Mouse (Mus musculus) neural tube, embryonic 11.5 days (tissue): ENCODE data around the gene Scnm1. TPM values are rescaled to one million over a fixed set of nuclear protein-coding genes. Genes with fewer than 3 reads are reported as not detected.
A peak's percentile ranks its signal among the peaks of the same experiment; 100 is the strongest.

Source experiments
- ATAC-seq: fragments of 200-750 bp; cut with Nextera tagmentation; 2 replicates; pipeline ENCODE4 v1.8.0; 2017; ENCODE audit warnings: moderate number of reproducible peaks, mild to moderate bottlenecking, moderate TSS enrichment, moderate library complexity; ENCODE audit not compliant: insufficient read depth, low FRiP score, low TSS enrichment
- DNase-seq: peaks from one replicate; pipeline ENCODE4 v3.0.0-alpha.2; 2015; ENCODE audit warnings: low spot score
- H3K27ac ChIP-seq: fragments of 300-500 bp; sonication (generic); 2 replicates; pipeline ENCODE4 v1.5.1; 2014; ENCODE audit warnings: low read depth, mild to moderate bottlenecking, low read length
- H3K27me3 ChIP-seq: fragments of 300-500 bp; sonication (generic); 2 replicates; pipeline ENCODE4 v1.6.1; 2014; ENCODE audit warnings: mild to moderate bottlenecking, low read length, mixed read lengths; ENCODE audit not compliant: control insufficient read depth, insufficient read depth
- H3K36me3 ChIP-seq: fragments of 300-500 bp; sonication (generic); 2 replicates; pipeline ENCODE4 v1.6.1; 2014; ENCODE audit warnings: mild to moderate bottlenecking, low read length, moderate library complexity, mixed read lengths; ENCODE audit not compliant: control insufficient read depth, insufficient read depth
- H3K4me1 ChIP-seq: fragments of 300-500 bp; sonication (generic); 2 replicates; pipeline ENCODE4 v1.6.1; 2014; ENCODE audit warnings: low read length, mixed read lengths; ENCODE audit not compliant: control insufficient read depth, insufficient read depth
- H3K4me2 ChIP-seq: fragments of 300-500 bp; sonication (generic); 2 replicates; pipeline ENCODE4 v1.6.1; 2014; ENCODE audit warnings: low read depth, mild to moderate bottlenecking, moderate library complexity
- H3K4me3 ChIP-seq: fragments of 300-500 bp; sonication (generic); 2 replicates; pipeline ENCODE4 v1.5.1; 2014; ENCODE audit warnings: low read depth, low read length
- H3K9ac ChIP-seq: fragments of 300-500 bp; sonication (generic); 2 replicates; pipeline ENCODE4 v1.6.1; 2014; ENCODE audit warnings: mild to moderate bottlenecking, low read length
- H3K9me3 ChIP-seq: fragments of 300-500 bp; sonication (generic); 2 replicates; pipeline ENCODE4 v1.6.1; 2016; ENCODE audit warnings: low read length; ENCODE audit not compliant: control insufficient read depth
- WGBS: fragments of 180-500 bp; shearing (Covaris S2); extraction: QIAGEN DNeasy Blood & Tissue Kit; methylation state at CpG from one replicate; pipeline ENCODE4 v1.1.7; 2014; 5-methylcytosine and 5-hydroxymethylcytosine counted together
- polyA plus RNA-seq: library from polyadenylated mRNA; unstranded; fragments of >200 nt; fragmentation: Nextera tagmentation; extraction: Ambion mirVana; gene quantifications from 2 replicates; pipeline ENCODE4 v1.2.1, GENCODE M21; 2014

Gene Scnm1
- polyA plus RNA-seq, result 85.0 and 89.6 TPM in 2 replicates

DNA sequence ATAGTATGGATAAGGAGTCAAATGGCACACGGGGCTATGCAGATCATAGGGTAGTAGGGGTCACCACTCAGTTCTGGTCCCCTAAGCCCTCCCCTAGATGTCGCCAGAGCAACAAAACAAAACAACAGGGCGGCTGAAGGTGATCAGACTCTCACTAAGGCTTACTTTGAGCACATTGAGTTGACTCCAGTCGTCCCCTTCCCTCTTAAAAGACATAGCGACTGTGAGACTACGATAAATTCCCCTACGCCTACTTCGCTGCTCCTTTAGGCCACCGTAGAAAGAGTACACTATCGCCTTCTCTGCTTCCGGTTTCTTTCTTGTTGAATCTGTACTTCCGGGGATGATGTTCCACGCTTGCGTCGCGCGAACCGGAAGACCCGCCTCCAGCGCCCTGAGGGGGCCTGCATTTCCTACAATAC is at the start of gene Scnm1, which contains the start of gene Lysmd1:
TSS of gene Scnm1 (minus strand) at position 332 of the 422 bp plus-strand sequence.
TSS of gene Lysmd1 (plus strand) at position 409 of the 422 bp plus-strand sequence.
- H3K27ac ChIP-seq, result no peak within 1 kb of the TSS
- peak; percentile 92 for DNase-seq
- under 1% methylated on average over 20 of the region's 20 CpGs for WGBS

DNA sequence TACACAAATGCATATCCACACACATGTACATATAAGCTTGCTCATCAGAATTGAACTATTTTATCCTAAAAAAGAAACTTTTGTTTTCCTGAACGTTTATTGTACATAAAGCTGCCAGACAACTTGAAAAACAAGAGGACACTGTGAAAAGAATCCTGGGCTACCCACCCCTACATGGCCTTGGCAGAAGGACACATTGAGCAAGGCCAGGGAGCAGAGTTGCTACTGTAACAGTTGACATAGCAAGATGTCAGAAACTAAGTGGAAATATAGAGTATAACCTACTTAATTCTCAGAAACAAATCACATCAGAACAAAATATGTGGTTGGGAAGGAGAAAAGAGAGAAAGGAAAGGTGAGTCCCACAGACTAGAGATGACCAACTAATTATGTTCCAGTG is 48.0 kb upstream of the Scnm1 start:
- no peaks in the 10 kb centered on the region for H3K27me3 ChIP-seq
- no peak overlapping the region for H3K27ac ChIP-seq
- H3K4me2 ChIP-seq, result no peak overlapping the region
- H3K4me1 ChIP-seq, result no peaks in the 10 kb centered on the region
- H3K36me3 ChIP-seq, result peaks cover 5% of the 10 kb centered on the region
- no peaks in the 10 kb centered on the region for H3K9me3 ChIP-seq
- ATAC-seq (no peak), DNase-seq (no peak)
- 63% methylated on average over 1 of the region's 1 CpGs for WGBS
- no peak overlapping the region for H3K9ac ChIP-seq
- no peak overlapping the region for H3K4me3 ChIP-seq

More for the DNA sequence above, at the start of gene Scnm1, which contains the start of gene Lysmd1:
- no peaks in the 10 kb centered on the region for H3K9me3 ChIP-seq
- peak; percentile 87 for ATAC-seq
- no peaks in the 10 kb centered on the region for H3K36me3 ChIP-seq
- H3K9ac ChIP-seq, result peak within 1 kb of the TSS; percentile 73
- H3K27me3 ChIP-seq, result no peaks in the 10 kb centered on the region
- H3K4me1 ChIP-seq, result peaks cover 12% of the 10 kb centered on the region
- peak within 1 kb of the TSS; percentile 66 for H3K4me2 ChIP-seq
- peak within 1 kb of the TSS; percentile 60 for H3K4me3 ChIP-seq

DNA sequence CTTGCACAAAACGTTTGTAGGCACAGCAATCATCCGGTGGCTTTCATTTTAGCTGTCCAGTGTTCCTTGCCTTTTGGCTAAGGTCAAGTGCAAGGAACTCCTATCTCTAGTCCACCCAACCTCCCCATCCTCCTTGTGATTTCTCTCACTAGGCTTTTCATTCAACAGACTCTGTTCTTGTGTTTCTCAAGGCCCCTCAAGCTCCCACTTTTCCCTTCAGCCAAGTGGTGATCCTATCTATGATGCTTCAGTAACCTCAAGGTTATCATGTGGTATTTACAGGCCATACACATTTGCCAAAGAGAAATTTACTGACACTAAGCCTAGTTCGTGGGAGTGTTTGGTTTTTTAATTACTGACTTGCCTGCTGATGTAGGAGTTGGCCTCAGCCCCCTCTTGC is 46.1 kb upstream of the Scnm1 start:
- Histone ChIP-seq H3K27ac (no peak overlapping the region), H3K4me1 (no peaks in the 10 kb centered on the region), H3K36me3 (peaks cover 2% of the 10 kb centered on the region; the same call in 1 of the 2 replicates), H3K9ac (no peak overlapping the region), H3K27me3 (no peaks in the 10 kb centered on the region), H3K4me3 (no peak overlapping the region), H3K9me3 (no peaks in the 10 kb centered on the region), H3K4me2 (no peak overlapping the region)
- WGBS, result 71% methylated on average over 3 of the region's 3 CpGs
- no peak for DNase-seq
- ATAC-seq, result no peak

DNA sequence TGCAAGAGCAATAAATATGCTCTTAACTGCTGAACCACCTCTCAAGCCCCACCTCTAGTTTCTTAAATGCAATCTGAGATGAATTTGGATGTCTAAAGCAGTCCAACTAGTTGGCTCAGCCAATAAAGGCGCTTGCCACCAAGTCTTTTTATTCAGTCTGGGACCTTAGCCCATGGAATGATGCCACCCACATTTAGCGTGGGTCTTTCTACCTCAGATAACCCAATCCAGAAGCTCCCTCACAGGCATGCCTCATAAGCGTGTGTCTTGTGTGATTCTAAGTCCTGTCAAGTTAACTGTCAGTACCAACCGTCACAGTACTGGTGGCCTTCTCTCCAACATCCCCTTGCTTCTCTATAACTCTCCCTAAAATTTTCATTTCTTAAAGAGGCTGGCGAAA is 45.1 kb upstream of the Scnm1 start:
- H3K9me3 ChIP-seq, result no peaks in the 10 kb centered on the region
- WGBS, result 86% methylated on average over 5 of the region's 5 CpGs
- no peak overlapping the region for H3K4me2 ChIP-seq
- DNase-seq (no peak), ATAC-seq (no peak)
- H3K27ac ChIP-seq, result no peak overlapping the region
- H3K4me3 ChIP-seq, result no peak overlapping the region
- no peak overlapping the region for H3K9ac ChIP-seq
- peaks cover 2% of the 10 kb centered on the region; the same call in 1 of the 2 replicates for H3K36me3 ChIP-seq
- peaks cover under 1% of the 10 kb centered on the region for H3K27me3 ChIP-seq
- no peaks in the 10 kb centered on the region for H3K4me1 ChIP-seq

DNA sequence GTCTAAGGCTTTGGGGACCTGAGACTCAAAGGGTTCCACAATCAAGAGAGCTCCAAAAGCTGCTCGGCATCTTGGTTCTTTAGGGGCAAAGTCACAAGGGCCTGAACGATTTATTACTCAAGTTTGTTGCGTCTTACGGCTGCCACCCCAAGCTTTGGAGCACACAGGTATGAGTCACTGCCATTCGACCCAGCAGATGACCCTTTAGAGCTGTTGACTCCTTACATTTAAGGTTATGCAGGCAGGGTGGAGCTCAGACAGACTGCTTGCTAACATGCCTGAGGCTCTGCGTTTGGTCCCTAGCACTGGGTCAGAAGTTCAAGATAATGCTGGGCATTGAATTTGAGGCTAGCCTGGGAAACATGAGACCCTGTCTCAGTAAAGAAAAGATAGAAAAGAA is 43.8 kb upstream of the Scnm1 start:
- H3K4me3 ChIP-seq, result no peak overlapping the region
- 70% methylated on average over 6 of the region's 6 CpGs for WGBS
- H3K4me1 ChIP-seq, result peaks cover 3% of the 10 kb centered on the region; the same call in 1 of the 2 replicates
- no peak for ATAC-seq
- H3K9ac ChIP-seq, result no peak overlapping the region
- H3K36me3 ChIP-seq, result peaks cover 2% of the 10 kb centered on the region; the same call in 1 of the 2 replicates
- no peak for DNase-seq
- no peaks in the 10 kb centered on the region for H3K9me3 ChIP-seq
- no peak overlapping the region for H3K4me2 ChIP-seq
- no peak overlapping the region for H3K27ac ChIP-seq
- peaks cover 14% of the 10 kb centered on the region for H3K27me3 ChIP-seq

DNA sequence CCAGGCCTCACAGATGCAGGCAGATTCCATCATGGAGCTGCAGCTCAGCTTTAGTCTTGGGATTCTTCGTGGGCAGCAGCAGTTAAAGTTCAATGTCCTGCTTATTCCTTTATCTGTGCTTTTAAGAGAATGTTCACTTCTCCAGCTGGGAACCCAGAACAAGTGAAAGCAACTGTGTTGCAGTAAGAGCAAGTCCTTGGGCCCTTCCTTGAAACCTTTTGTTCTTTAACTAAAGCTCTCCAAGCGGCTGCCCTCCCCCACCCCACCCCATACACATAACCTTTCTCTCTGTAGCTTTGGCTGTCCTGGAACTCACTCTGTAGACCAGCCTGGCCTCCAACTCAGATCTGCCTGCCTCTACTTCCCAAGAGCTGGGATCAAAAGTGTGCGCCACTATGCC is 42.7 kb upstream of the Scnm1 start:
- Histone ChIP-seq H3K36me3 (peaks cover 7% of the 10 kb centered on the region), H3K4me2 (no peak overlapping the region), H3K4me1 (peaks cover 3% of the 10 kb centered on the region; the same call in 1 of the 2 replicates), H3K27ac (no peak overlapping the region), H3K27me3 (peaks cover 25% of the 10 kb centered on the region), H3K9ac (no peak overlapping the region), H3K9me3 (no peaks in the 10 kb centered on the region), H3K4me3 (no peak overlapping the region)
- ATAC-seq, result no peak
- no peak for DNase-seq
- WGBS, result 82% methylated on average over 3 of the region's 3 CpGs

DNA sequence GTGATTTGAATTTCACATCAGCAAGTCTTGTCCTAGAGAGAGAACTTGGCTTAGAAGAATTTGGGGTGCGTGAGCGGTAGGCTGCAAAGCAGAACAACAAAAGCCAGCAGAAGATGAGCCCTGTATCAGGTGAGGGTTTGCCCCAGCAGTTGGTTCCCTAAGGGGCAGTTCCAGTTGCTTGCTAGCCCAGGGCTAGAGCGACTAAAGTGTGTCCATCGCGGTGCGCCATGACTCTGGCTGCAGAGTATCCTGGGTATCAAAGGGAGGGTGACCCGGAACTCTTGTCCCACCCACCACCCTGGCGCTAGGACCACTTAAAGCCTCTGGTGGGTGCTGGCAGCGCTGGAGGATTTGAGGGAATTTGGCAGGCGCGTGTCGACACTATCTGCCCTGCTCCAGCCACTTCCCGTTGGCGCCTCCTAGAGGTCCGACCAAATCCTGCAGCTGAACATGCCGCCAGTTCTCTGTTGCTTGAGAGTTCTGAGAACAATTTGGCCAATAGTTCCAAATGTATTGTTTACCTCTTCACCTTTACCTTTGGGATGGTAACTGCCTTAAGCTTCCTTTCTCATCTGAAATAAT is 40.3 kb upstream of the Scnm1 start:
- Histone ChIP-seq H3K36me3 (peaks cover 20% of the 10 kb centered on the region), H3K4me2 (no peak overlapping the region), H3K9me3 (no peaks in the 10 kb centered on the region), H3K4me1 (peaks cover 3% of the 10 kb centered on the region; the same call in 1 of the 2 replicates), H3K4me3 (no peak overlapping the region), H3K9ac (no peak overlapping the region), H3K27me3 (peaks cover 43% of the 10 kb centered on the region), H3K27ac (no peak overlapping the region)
- DNase-seq, result peak; percentile 86
- peak; percentile 54 for ATAC-seq
- WGBS, result 2% methylated on average over 16 of the region's 16 CpGs

DNA sequence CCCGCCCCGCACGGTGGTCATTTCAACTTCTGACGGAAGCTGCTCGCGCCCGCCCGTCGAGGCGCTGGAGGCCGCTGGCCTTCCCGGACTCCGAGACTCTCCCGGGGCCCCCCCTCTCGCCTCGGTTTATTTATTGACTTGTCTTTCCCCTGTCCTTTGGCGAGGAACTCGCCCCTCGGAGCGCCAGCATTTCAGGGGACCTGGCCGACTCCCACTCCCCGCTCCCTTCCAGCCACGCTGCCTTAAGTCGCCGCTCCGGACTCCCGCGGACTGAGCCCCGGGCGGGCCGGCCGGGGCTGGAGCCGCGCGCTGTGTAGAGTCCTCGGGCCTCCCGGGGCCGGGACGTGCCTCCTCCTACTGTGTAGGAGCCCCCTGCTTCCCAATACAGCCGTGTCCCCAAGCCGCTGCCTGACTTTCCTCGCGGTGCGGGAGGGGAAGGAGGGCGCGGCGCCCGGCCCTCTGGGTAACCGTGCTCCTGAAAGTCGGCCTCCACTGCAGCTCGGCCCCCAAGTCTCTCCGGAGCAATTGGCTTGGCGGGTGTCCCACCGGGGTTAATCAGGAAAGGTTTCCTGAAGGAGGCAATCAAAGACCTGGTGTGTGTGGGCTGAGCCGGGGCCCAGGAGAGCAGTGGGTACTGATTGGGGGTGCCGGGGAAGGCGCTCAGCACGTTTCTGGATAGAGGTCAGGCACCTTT is 39.6 kb upstream of the Scnm1 start:
- peak overlapping the region; percentile 27 for H3K4me3 ChIP-seq
- H3K9me3 ChIP-seq, result no peaks in the 10 kb centered on the region
- peaks cover 3% of the 10 kb centered on the region; the same call in 1 of the 2 replicates for H3K4me1 ChIP-seq
- H3K27ac ChIP-seq, result no peak overlapping the region
- H3K4me2 ChIP-seq, result peak overlapping the region; percentile 38
- H3K36me3 ChIP-seq, result peaks cover 25% of the 10 kb centered on the region
- ATAC-seq, result no peak; the same call in 1 of the 2 replicates
- H3K27me3 ChIP-seq, result peaks cover 43% of the 10 kb centered on the region
- 4% methylated on average over 58 of the region's 58 CpGs for WGBS
- DNase-seq, result peak; percentile 46
- peak overlapping the region; percentile 50 for H3K9ac ChIP-seq
